Mouse (Mus musculus) common myeloid progenitor, adult 5-6 weeks (primary cell): ENCODE results near the gene Ddr1. TPM values are rescaled to one million over a fixed set of nuclear protein-coding genes. Genes with fewer than 3 reads are reported as not detected.

Experiments
- ATAC-seq: replicated peaks from 2 replicates; pipeline ENCODE4 v1.8.0; 2016; ENCODE audit warnings: low read depth, mild to moderate bottlenecking, moderate TSS enrichment, inconsistent platforms; ENCODE audit not compliant: poor library complexity, severe bottlenecking
- total RNA-seq: library from RNA; stranded (forward); fragments of 200-1000, 187-1606 nt; gene quantifications from 2 replicates; pipeline ENCODE4 v1.2.3, GENCODE M21; 2017

The Ddr1 gene
- total RNA-seq, 1 experiment from 2014 or later, result not detected

- peak; percentile 93 for ATAC-seq
These were observed 21.1 kb upstream of the Ddr1 start for GRCm38 (mm10) chr17:35725286-35726232.

DNA sequence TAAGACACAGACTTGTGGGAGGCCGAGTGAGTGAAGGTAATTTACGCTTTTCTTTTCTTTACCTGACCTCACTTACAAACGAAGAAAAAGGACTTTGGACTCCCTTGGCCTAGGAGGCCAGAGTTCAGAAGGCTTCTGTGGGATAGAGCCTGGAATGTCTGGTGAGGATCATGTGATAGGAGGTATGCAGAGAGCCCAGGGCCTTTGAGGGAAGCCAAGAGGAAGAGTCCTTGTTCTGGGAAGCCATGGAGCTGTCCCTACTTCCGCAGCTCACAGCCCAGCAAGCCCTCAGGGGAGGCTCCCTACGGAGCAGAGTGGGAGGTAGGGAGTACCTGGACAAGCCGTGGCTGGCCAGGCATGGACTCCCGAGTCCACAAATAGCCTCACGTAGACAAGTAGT is 17.3 kb upstream of the Ddr1 start:
- no peak for ATAC-seq

GRCm38 (mm10) chr17:35720340-35720727 is 15.9 kb upstream of the Ddr1 start:
- no peak for ATAC-seq

DNA sequence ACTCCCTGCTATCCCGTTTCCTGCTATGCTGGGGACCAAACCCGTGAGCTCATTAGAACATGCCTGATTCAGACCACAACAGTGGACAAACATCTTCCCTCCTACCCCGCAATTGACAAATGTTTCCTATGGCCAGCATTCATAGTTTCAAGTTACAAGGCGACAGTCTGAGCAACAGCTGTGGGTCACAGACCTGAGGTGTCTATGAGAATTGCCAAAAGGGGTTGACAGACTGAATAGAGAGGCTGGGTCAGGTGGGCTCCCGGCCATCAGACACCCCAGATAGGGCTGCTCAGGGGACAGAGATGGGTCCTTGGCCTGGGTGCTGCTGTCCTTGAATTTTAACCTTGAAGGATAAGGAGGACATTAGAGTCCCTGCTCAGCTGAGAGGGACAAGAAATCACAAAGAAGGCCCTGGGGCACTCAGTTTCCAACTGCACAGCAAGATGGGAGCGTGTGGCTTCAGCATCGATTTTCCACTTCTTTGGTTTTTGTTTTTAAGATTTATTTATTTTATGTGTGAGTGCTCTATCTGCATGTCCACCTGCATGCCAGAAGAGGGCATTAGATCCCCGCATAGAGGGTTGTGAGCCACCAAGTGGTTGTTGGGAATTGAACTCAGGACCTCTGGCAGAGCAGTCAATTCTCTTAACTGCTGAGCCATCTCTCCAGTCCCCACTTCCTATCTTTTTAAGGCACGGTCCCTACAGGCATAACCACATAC is 15.4 kb upstream of the Ddr1 start:
- no peak for ATAC-seq

DNA sequence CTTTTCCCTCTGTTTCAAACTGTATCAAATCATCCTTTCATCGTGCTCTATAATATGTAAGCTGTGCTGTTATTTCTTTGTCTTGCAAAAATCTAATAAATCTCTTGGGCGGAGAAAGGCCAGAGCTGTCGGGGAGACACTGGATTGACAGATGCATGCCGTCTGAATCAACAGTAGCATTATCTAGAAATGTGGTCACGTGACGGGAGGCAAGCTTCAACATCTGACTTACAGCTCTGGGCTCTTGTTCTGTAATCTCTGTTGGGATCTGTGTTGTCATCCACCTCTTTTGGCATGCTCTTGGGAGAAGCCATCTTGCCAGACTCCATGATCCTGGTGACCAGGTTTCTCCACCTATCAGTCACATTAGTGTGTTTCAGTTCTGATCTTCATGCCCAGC is 12.7 kb upstream of the Ddr1 start:
- ATAC-seq, result no peak

- ATAC-seq, result no peak
These were observed 11.7 kb upstream of the Ddr1 start for GRCm38 (mm10) chr17:35716114-35716513.

GRCm38 (mm10) chr17:35710705-35711347 is 6.4 kb upstream of the Ddr1 start:
- ATAC-seq, result no peak

- ATAC-seq, result no peak
These were observed 4.2 kb upstream of the Ddr1 start for GRCm38 (mm10) chr17:35708611-35709010.

GRCm38 (mm10) chr17:35707929-35708328 is 3.5 kb upstream of the Ddr1 start:
- no peak for ATAC-seq

GRCm38 (mm10) chr17:35705836-35706235 is 1.4 kb upstream of the Ddr1 start:
- ATAC-seq, result peak; percentile 63

DNA sequence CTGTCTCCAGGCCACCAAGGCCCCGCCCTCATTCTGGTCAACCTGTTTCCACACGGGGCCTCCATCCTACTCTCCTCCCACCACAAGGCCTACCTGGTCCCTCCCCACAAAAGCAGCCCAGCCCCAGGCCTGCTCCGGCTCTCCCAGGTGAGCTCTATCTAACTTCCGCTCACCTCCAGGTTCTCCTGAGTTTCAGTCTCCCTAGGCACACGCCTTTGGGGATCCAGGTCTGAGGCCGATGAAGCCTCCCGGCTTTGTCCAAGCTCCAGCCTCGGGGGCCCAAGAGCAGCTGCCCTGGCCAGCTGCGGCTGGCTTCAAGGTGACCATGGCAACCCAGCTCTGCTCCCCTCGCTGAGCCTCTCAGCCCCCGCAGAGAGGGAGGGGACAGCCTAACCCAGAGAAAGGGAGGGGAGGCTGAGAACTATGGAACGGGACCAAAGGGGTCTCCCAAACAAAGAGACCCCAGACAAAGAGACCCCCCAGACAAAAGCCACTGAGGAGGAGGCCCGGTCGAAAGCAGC is 610 bp downstream of the Ddr1 start:
- no peak for ATAC-seq

- no peak for ATAC-seq
These were observed 1.4 kb downstream of the Ddr1 start for GRCm38 (mm10) chr17:35703065-35703464.

GRCm38 (mm10) chr17:35702605-35703004 is 1.8 kb downstream of the Ddr1 start:
- ATAC-seq, result no peak

DNA sequence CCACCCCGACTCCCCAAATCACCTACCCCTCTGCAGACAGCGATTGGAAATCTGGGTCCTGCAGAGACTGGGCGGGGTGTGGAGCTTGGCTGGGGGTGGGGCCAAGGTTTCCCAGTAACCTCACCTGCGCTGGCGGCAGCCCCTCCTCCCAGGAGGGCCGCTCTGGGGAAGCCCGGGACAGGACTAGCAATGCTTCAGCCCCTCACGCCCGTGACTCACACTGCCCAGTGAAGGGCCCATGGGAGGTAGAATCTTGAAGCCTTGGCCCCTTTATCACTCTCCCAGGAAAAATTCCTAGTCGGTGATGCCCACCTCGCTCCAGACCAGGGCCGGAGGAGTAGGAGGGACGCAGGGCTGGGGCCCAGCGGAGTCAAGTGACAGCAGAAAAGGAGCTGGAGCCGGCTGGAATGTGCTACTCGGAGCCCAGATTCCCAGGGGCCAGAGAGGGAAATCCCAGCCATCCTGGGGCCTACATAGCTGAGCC is 2.4 kb downstream of the Ddr1 start:
- ATAC-seq, result no peak

- ATAC-seq, result no peak
These were observed 3.0 kb downstream of the Ddr1 start for GRCm38 (mm10) chr17:35701203-35701977.

GRCm38 (mm10) chr17:35700371-35700961 is 4.0 kb downstream of the Ddr1 start:
- no peak for ATAC-seq

DNA sequence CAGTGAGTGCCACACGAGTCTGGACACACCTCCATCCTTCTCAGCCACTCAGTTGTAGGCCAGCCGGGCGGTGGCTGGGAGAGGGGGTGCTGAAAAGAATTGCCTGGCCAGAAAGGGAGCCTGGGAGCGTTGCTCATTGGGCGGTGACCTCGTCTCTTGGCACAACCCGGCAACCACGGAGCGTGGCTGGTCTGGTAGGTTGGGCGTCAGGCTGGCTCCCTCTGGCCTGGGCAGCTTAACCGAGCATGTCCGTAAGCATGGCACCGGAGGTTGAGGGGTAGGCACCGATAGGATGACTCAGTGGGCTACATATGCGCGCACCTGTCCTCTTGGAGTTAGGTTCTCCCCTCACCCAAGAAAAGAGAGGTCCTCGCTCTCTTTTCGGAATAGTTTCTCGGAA is 4.5 kb downstream of the Ddr1 start:
- peak; percentile 22; the same call in 1 of the 2 replicates for ATAC-seq

DNA sequence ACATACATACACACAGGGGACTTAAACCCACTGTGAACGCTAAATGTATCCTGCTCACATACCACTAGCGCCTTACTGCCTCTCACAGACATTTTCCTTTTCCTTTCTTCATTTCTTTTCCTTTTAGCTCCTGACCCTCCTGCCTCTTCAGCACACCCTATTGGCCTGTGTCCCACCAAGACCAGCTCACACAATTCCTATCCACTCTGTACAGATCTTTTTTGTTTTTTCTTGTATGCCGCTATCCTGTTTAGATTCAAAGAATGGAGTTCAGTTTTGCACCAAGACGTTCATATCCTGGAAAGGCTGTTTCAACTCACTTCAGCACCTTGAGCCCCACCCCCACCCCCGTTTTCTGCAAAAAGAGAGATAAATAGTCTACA is 5.9 kb downstream of the Ddr1 start:
- no peak for ATAC-seq

DNA sequence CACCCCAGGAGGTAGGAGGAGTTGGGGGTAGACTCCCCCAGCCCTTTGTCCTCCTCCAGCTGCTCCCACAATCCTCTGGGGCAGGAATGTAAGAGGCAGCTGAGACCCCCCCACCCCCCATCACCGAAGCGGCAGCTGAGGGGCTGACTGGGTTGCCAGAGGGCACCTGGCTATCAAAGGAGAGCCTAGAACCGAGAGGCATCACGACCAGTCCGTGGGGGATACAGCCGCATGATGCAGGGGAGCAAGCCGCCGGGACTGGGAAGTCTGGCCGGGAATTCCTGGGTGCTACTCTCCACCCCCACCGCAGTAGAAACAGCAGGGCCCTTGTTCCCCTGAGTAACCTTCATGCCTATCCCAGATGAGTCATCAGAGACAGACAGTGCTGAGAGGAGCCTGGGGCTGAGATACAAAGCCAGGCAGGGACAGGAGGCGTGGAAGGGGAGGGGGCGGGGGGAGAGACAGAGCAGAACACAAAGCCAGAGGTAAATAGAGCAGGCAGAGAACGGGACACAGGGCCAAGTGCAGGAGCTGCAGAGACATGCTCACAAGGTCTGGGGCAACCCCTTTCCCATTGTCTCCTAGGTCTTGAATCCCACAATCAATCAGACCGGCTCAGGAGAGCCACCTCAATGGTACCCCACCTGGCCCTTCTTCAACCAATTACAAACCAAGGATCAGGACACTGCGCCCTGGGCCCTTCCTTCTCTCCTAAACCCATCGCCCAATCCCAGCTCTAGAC is 6.5 kb downstream of the Ddr1 start:
- no peak for ATAC-seq
